Mouse (Mus musculus) embryo, embryonic 10.5 days (tissue): Measurements from ENCODE around the gene Fzd2.
"Not testable (repeated sequence)": the region's sequence is repeated elsewhere in the genome, so short reads cannot be mapped to it uniquely, and the experiment has no call there.

Source experiments
- DNase-seq: peaks from one replicate; pipeline ENCODE4 v3.0.0-alpha.2; 2015; ENCODE audit warnings: low spot score

The Fzd2 gene

GRCm38 (mm10) chr11:102604010-102604584 is at the start of gene Fzd2:
Fzd2 (plus strand) TSS chr11:102604396.
- peak; percentile 99 for DNase-seq

- peak; percentile 53 for DNase-seq
These were observed 48.7 kb upstream of the Fzd2 start for GRCm38 (mm10) chr11:102555400-102556030.

- DNase-seq = peak; percentile 98
These were observed 48.0 kb upstream of the Fzd2 start, which contains the start of gene Gpatch8 for GRCm38 (mm10) chr11:102556031-102556715. Gpatch8 (minus strand) TSS chr11:102556392.

- no peak for DNase-seq
These were observed 47.5 kb upstream of the Fzd2 start for GRCm38 (mm10) chr11:102556716-102557074.

GRCm38 (mm10) chr11:102557386-102557785 is 46.8 kb upstream of the Fzd2 start:
- no peak for DNase-seq

GRCm38 (mm10) chr11:102558704-102559103 is 45.5 kb upstream of the Fzd2 start:
- no peak for DNase-seq

- not testable (repeated sequence) for DNase-seq
These were observed 39.1 kb upstream of the Fzd2 start for GRCm38 (mm10) chr11:102564952-102565671.

- DNase-seq = no peak
These were observed 38.5 kb upstream of the Fzd2 start for GRCm38 (mm10) chr11:102565741-102566140.

- DNase-seq = no peak
These were observed 37.9 kb upstream of the Fzd2 start for GRCm38 (mm10) chr11:102566290-102566689.

GRCm38 (mm10) chr11:102567157-102567556 is 37.0 kb upstream of the Fzd2 start:
- no peak for DNase-seq

GRCm38 (mm10) chr11:102567723-102568122 is 36.5 kb upstream of the Fzd2 start:
- no peak for DNase-seq

GRCm38 (mm10) chr11:102568191-102568590 is 36.0 kb upstream of the Fzd2 start:
- DNase-seq = no peak

GRCm38 (mm10) chr11:102568756-102569377 is 35.3 kb upstream of the Fzd2 start:
- DNase-seq = no peak

GRCm38 (mm10) chr11:102572866-102573663 is 31.1 kb upstream of the Fzd2 start:
- DNase-seq = peak; percentile 97

- no peak for DNase-seq
These were observed 29.2 kb upstream of the Fzd2 start for GRCm38 (mm10) chr11:102575034-102575433.

GRCm38 (mm10) chr11:102576050-102576754 is 28.0 kb upstream of the Fzd2 start:
- no peak for DNase-seq

- DNase-seq = peak; percentile 91
These were observed 25.7 kb upstream of the Fzd2 start for GRCm38 (mm10) chr11:102578341-102579118.

GRCm38 (mm10) chr11:102579165-102580033 is 24.8 kb upstream of the Fzd2 start, which contains the start of gene Gm11627:
Gm11627 (minus strand) TSS chr11:102579461.
- DNase-seq = peak; percentile 81

- DNase-seq = no peak
These were observed 24.2 kb upstream of the Fzd2 start for GRCm38 (mm10) chr11:102580034-102580330.
